Mouse (Mus musculus): ENCODE results near the gene Gm47791. TPM values are rescaled to one million over a fixed set of nuclear protein-coding genes. Genes with fewer than 3 reads are reported as not detected.

The Gm47791 gene
- polyA plus RNA-seq, 1 experiment from 2014 or later = not detected

GRCm38 (mm10) chr1:82743962-82744361 is 27.1 kb downstream of the Gm47791 start:
- ATAC-seq (ENCODE audit: low FRiP score, low read depth) = no peak
- H3K9me3 ChIP-seq = no peaks in the 10 kb centered on the region
- H3K4me3 ChIP-seq = no peak overlapping the region
- no peak overlapping the region for H3K4me2 ChIP-seq (replicated peaks)
- 90% methylated on average over 3 of the region's 3 CpGs for WGBS
- H3K36me3 ChIP-seq = peaks cover 9% of the 10 kb centered on the region; the same call in 1 of the 2 replicates
- no peak overlapping the region for H3K9ac ChIP-seq
- no peaks in the 10 kb centered on the region for H3K4me1 ChIP-seq
- H3K27me3 ChIP-seq (replicated peaks) = no peaks in the 10 kb centered on the region
- no peak overlapping the region for H3K27ac ChIP-seq

GRCm38 (mm10) chr1:82741539-82741938 is 29.5 kb downstream of the Gm47791 start:
- ATAC-seq (ENCODE audit: low FRiP score, low read depth) = no peak
- H3K4me3 ChIP-seq = no peak overlapping the region
- H3K4me2 ChIP-seq (replicated peaks) = no peak overlapping the region
- 90% methylated on average over 7 of the region's 7 CpGs for WGBS
- H3K9ac ChIP-seq = no peak overlapping the region
- H3K27ac ChIP-seq = no peak overlapping the region
- peaks cover 11% of the 10 kb centered on the region; the same call in 1 of the 2 replicates for H3K36me3 ChIP-seq
- no peaks in the 10 kb centered on the region for H3K9me3 ChIP-seq
- no peaks in the 10 kb centered on the region for H3K4me1 ChIP-seq
- no peaks in the 10 kb centered on the region for H3K27me3 ChIP-seq (replicated peaks)

GRCm38 (mm10) chr1:82738066-82738465 is 33.0 kb downstream of the Gm47791 start:
- no peaks in the 10 kb centered on the region for H3K4me1 ChIP-seq
- H3K4me2 ChIP-seq (replicated peaks) = no peak overlapping the region
- H3K9ac ChIP-seq = no peak overlapping the region
- ATAC-seq (ENCODE audit: low FRiP score, low read depth) = no peak
- no peak overlapping the region for H3K4me3 ChIP-seq
- no peak overlapping the region for H3K27ac ChIP-seq
- 98% methylated on average over 1 of the region's 1 CpGs for WGBS
- H3K9me3 ChIP-seq = no peaks in the 10 kb centered on the region
- no peaks in the 10 kb centered on the region for H3K27me3 ChIP-seq (replicated peaks)
- H3K36me3 ChIP-seq = peaks cover 33% of the 10 kb centered on the region

- no peak for ATAC-seq (ENCODE audit: low FRiP score, low read depth)
- H3K4me1 ChIP-seq = no peaks in the 10 kb centered on the region
- H3K27ac ChIP-seq = no peak overlapping the region
- no peak overlapping the region for H3K9ac ChIP-seq
- peaks cover 70% of the 10 kb centered on the region for H3K36me3 ChIP-seq
- H3K27me3 ChIP-seq (replicated peaks) = no peaks in the 10 kb centered on the region
- H3K4me3 ChIP-seq = no peak overlapping the region
- WGBS = 96% methylated on average over 1 of the region's 1 CpGs
- no peak overlapping the region for H3K4me2 ChIP-seq (replicated peaks)
- no peaks in the 10 kb centered on the region for H3K9me3 ChIP-seq
Measured at GRCm38 (mm10) chr1:82733357-82733756, 37.7 kb downstream of the Gm47791 start.

DNA sequence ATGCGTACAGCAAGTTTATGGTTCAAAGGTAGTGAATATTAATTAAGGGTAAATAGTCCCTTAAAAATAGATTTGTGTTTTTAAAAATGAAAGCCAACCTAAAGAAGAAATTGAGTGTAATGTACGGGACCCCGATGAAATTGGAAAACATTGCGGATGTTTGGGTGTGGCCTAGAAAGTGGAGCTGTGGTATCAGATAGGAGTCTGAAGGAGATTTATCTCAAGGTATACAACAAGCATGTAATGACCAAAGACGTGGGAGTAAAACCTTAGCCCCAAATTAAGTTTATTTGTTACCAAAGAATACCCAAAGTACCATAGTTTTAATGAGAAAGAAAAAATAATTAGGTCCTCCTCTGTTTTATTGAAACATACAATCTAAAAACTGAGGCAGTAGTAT is 44.6 kb downstream of the Gm47791 start:
- WGBS = 93% methylated on average over 5 of the region's 5 CpGs
- Histone ChIP-seq H3K36me3 (peaks cover 31% of the 10 kb centered on the region), H3K9ac (no peak overlapping the region), H3K4me3 (no peak overlapping the region), H3K9me3 (no peaks in the 10 kb centered on the region), H3K4me1 (peaks cover 9% of the 10 kb centered on the region), H3K4me2 (replicated peaks) (no peak overlapping the region), H3K27ac (no peak overlapping the region), H3K27me3 (replicated peaks) (0 out of 2 replicates have a peak, but pooled peaks cover 2% of the 10 kb centered on the region)
- no peak for ATAC-seq (ENCODE audit: low FRiP score, low read depth)

DNA sequence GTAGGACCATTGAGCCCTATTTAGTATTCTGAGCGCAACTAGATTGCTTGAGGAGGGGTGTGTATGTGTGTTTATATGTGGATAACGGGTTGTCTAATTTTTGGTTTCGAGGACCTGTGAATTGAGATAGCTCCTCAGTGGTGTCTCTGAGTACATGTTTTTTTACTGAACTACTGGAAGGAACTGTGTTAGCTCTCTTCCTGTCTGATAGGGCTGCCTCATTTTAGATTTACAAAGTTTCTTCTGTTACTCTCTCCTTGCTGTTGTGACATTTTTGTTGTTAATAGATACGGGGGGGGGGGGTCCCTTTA is 45.2 kb downstream of the Gm47791 start:
- Histone ChIP-seq H3K4me1 (peaks cover 9% of the 10 kb centered on the region), H3K4me2 (replicated peaks) (peak overlapping the region; percentile 83), H3K4me3 (peak overlapping the region; percentile 76), H3K36me3 (peaks cover 25% of the 10 kb centered on the region), H3K9me3 (no peaks in the 10 kb centered on the region), H3K27ac (no peak overlapping the region), H3K9ac (peak overlapping the region; percentile 93; the same call in 1 of the 2 replicates), H3K27me3 (replicated peaks) (0 out of 2 replicates have a peak, but pooled peaks cover 2% of the 10 kb centered on the region)
- ATAC-seq (ENCODE audit: low FRiP score, low read depth) = no peak
- 63% methylated on average over 4 of the region's 4 CpGs for WGBS

DNA sequence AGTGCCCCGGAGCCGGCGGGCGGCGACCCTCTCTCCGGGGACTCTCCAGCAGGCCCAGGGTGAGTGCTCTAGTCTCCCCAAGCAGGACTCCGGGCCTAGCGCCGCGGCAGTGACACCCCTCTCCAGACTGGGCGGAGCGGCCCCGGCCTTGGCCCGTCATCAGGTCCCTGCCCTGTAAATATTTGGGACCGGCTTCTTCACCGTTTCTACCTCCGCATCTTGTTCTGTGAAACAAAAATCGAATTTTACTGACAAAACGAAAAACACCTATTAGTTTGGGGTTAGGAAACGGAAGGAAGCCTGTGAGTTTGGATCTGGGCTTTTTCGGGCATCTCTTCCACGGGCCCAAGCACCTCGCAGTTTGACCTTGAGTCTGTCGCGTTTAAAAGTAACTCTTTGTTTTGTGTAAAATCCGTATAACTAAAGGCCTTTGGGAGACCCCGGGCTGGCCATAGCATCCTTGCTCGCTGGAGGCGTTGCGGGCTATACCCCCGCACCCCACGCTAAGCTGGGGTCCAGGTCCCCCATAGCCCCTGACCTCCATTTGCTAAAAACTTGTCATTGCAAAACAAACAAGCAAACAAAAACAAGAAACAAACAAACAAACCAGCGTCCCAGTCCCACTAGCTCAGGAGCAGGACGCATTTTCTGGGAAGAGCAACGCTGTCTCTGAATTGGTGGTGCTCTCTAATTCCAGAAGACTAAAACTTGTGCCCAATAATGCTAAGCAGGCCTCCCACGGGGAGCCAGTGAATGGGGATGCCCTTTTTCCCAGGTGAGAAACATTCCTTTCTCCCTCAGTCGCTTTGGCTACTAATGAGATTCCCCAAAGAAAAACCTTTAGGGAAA is 45.8 kb downstream of the Gm47791 start:
- H3K4me2 ChIP-seq (replicated peaks) = peak overlapping the region; percentile 83
- ATAC-seq (ENCODE audit: low FRiP score, low read depth) = peak; percentile 98
- WGBS = 1% methylated on average over 37 of the region's 37 CpGs

GRCm38 (mm10) chr1:82724339-82725025 is 46.6 kb downstream of the Gm47791 start, which contains the start of gene Mff:
Gene Mff (plus strand): TSS chr1:82724890.
- Histone ChIP-seq H3K27ac (no peak within 1 kb of the TSS), H3K4me1 (peaks cover 9% of the 10 kb centered on the region), H3K9ac (peak within 1 kb of the TSS; percentile 93), H3K27me3 (replicated peaks) (0 out of 2 replicates have a peak, but pooled peaks cover 2% of the 10 kb centered on the region), H3K9me3 (no peaks in the 10 kb centered on the region), H3K4me2 (replicated peaks) (peak within 1 kb of the TSS; percentile 83), H3K36me3 (peaks cover 15% of the 10 kb centered on the region; the same call in 1 of the 2 replicates), H3K4me3 (peak within 1 kb of the TSS; percentile 76)
- peak; percentile 100 for ATAC-seq (ENCODE audit: low FRiP score, low read depth)
- WGBS = 10% methylated on average over 38 of the region's 38 CpGs

More for the DNA sequence above, 45.8 kb downstream of the Gm47791 start:
- Histone ChIP-seq H3K36me3 (peaks cover 21% of the 10 kb centered on the region; the same call in 1 of the 2 replicates), H3K4me1 (peaks cover 9% of the 10 kb centered on the region), H3K4me3 (peak overlapping the region; percentile 76), H3K9me3 (no peaks in the 10 kb centered on the region), H3K9ac (peak overlapping the region; percentile 93), H3K27ac (no peak overlapping the region), H3K27me3 (replicated peaks) (0 out of 2 replicates have a peak, but pooled peaks cover 2% of the 10 kb centered on the region)

Other genes starting within 250 kb of the Gm47791 start
- 0.10 and 0.14 TPM in 2 replicates for gene Col4a4, start 184.4 kb downstream of the Gm47791 start, polyA plus RNA-seq (2016; fragmentation: Nextera tagmentation; extraction: Ambion mirVana)
- gene Col4a3, start 184.3 kb downstream of the Gm47791 start, polyA plus RNA-seq (2016; fragmentation: Nextera tagmentation; extraction: Ambion mirVana) = 0.23 and 0.24 TPM in 2 replicates
- gene Mff, start 46.4 kb downstream of the Gm47791 start, polyA plus RNA-seq (2016; fragmentation: Nextera tagmentation; extraction: Ambion mirVana) = 272 and 294 TPM in 2 replicates
- gene Tm4sf20, start 2.8 kb downstream of the Gm47791 start, polyA plus RNA-seq (2016; fragmentation: Nextera tagmentation; extraction: Ambion mirVana) = 0.22 TPM in 1 of 2 replicates, not detected in the other
- 44.7 and 54.5 TPM in 2 replicates for gene Agfg1, start 68.2 kb upstream of the Gm47791 start, polyA plus RNA-seq (2016; fragmentation: Nextera tagmentation; extraction: Ambion mirVana)
- 0.33 and 0.43 TPM in 2 replicates for gene A030005L19Rik, start 142.1 kb upstream of the Gm47791 start, polyA plus RNA-seq (2016; fragmentation: Nextera tagmentation; extraction: Ambion mirVana)
- gene A030014E15Rik, start 153.7 kb upstream of the Gm47791 start, polyA plus RNA-seq (2016; fragmentation: Nextera tagmentation; extraction: Ambion mirVana) = not detected in 2 replicates
- not detected in 2 replicates for gene Gm6217, start 160.2 kb upstream of the Gm47791 start, polyA plus RNA-seq (2016; fragmentation: Nextera tagmentation; extraction: Ambion mirVana)
- not detected in 2 replicates for gene A030003K21Rik, start 172.1 kb upstream of the Gm47791 start, polyA plus RNA-seq (2016; fragmentation: Nextera tagmentation; extraction: Ambion mirVana)
- gene Gm7544, start 184.8 kb upstream of the Gm47791 start, polyA plus RNA-seq (2016; fragmentation: Nextera tagmentation; extraction: Ambion mirVana) = not detected in 2 replicates
- gene Gm47955, start 189.0 kb upstream of the Gm47791 start, polyA plus RNA-seq (2016; fragmentation: Nextera tagmentation; extraction: Ambion mirVana) = not detected in 2 replicates
- gene Gm47959, start 229.3 kb upstream of the Gm47791 start, polyA plus RNA-seq (2016; fragmentation: Nextera tagmentation; extraction: Ambion mirVana) = not detected in 2 replicates

Data from neural tube, embryonic 12.5 days (tissue).